Mouse (Mus musculus) left cerebral cortex, adult 11 months (tissue): Measurements from ENCODE around the gene Gm43517.

Experiments
- DNase-seq: peaks from one replicate; pipeline ENCODE4 v3.0.0; 2022; ENCODE audit warnings: low spot score

The Gm43517 gene

GRCm38 (mm10) chr12:49384876-49385630 is at the start of gene Gm43517:
Gene Gm43517, plus strand, starts transcription at chr12:49385174.
- DNase-seq, result no peak

- no peak for DNase-seq
Measured at GRCm38 (mm10) chr12:49349697-49350096, 35.3 kb upstream of the Gm43517 start.

- no peak for DNase-seq
Measured at GRCm38 (mm10) chr12:49368931-49369330, 16.0 kb upstream of the Gm43517 start.

GRCm38 (mm10) chr12:49372170-49372569 is 12.8 kb upstream of the Gm43517 start:
- DNase-seq, result no peak

GRCm38 (mm10) chr12:49373176-49373575 is 11.8 kb upstream of the Gm43517 start:
- no peak for DNase-seq

- DNase-seq, result no peak
Measured at GRCm38 (mm10) chr12:49373821-49374605, 11.0 kb upstream of the Gm43517 start.

- DNase-seq, result no peak
Measured at GRCm38 (mm10) chr12:49374606-49374995, 10.4 kb upstream of the Gm43517 start.

GRCm38 (mm10) chr12:49375427-49376317 is 9.3 kb upstream of the Gm43517 start:
- no peak for DNase-seq

- DNase-seq, result no peak
Measured at GRCm38 (mm10) chr12:49376318-49376992, 8.5 kb upstream of the Gm43517 start.

- no peak for DNase-seq
Measured at GRCm38 (mm10) chr12:49377281-49377970, 7.5 kb upstream of the Gm43517 start.

- no peak for DNase-seq
Measured at GRCm38 (mm10) chr12:49378920-49379319, 6.1 kb upstream of the Gm43517 start.

GRCm38 (mm10) chr12:49379446-49379845 is 5.5 kb upstream of the Gm43517 start:
- no peak for DNase-seq

- no peak for DNase-seq
Measured at GRCm38 (mm10) chr12:49380442-49380841, 4.5 kb upstream of the Gm43517 start.

GRCm38 (mm10) chr12:49381031-49381525 is 3.9 kb upstream of the Gm43517 start:
- DNase-seq, result no peak

GRCm38 (mm10) chr12:49381721-49382365 is 3.1 kb upstream of the Gm43517 start:
- no peak for DNase-seq

GRCm38 (mm10) chr12:49382565-49383520 is 2.1 kb upstream of the Gm43517 start, which contains the start of gene Foxg1:
Gene Foxg1, plus strand, starts transcription at chr12:49382660.
- DNase-seq, result no peak

GRCm38 (mm10) chr12:49383521-49384133 is 1.3 kb upstream of the Gm43517 start:
- peak; percentile 86 for DNase-seq

GRCm38 (mm10) chr12:49384295-49384875 is 589 bp upstream of the Gm43517 start:
- DNase-seq, result no peak
